Mouse (Mus musculus): ENCODE measurements around the gene Epha4.
A peak's percentile ranks its signal among the peaks of the same experiment; 100 is the strongest.

Epha4 gene

DNA sequence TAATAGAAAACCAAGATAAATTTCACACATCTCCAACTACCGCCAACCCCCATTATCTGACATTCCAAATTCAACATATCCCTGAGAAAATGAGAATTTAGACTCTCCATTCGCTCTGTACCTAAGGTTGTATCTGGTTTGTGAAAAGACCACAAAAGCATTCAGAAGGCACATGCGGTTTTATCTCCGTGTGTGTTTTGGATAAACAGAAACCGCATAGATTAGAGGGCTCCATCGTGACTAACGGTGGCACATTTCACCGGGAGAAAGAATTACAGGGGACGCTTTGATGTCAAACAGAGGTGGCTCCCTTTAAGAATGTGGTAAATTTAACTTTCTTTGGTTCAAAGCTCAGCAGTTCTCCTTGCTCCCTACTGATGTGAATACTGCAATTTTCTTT is 107.5 kb downstream of the Epha4 start:
- no peak for DNase-seq (ENCODE audit: low read depth, low spot score)

DNA sequence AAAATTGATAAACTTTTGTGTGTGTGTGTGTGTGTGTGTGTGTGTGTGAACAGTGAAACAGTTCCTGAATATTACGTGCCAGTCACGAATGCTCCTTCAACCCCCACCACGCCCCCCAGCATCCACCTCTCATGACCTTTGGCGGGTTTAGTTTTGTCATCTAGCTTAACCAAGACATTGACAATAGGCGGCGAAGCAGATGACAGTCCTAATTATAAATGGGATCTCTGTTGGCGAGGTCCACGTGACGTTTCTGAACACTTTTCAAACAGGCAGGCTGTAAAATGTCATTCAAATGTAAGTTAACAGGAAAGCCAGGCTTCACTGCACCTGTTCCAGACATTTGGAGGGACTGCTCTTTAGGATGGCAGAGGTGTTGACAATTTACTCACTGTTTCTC is 108.3 kb downstream of the Epha4 start:
- no peak for DNase-seq (ENCODE audit: low read depth, low spot score)

- peak; percentile 57 for DNase-seq (ENCODE audit: low read depth, low spot score)
Measured at GRCm38 (mm10) chr1:77404537-77404936, 110.4 kb downstream of the Epha4 start.

GRCm38 (mm10) chr1:77402942-77403341 is 111.9 kb downstream of the Epha4 start:
- DNase-seq (ENCODE audit: low read depth, low spot score) = no peak

DNA sequence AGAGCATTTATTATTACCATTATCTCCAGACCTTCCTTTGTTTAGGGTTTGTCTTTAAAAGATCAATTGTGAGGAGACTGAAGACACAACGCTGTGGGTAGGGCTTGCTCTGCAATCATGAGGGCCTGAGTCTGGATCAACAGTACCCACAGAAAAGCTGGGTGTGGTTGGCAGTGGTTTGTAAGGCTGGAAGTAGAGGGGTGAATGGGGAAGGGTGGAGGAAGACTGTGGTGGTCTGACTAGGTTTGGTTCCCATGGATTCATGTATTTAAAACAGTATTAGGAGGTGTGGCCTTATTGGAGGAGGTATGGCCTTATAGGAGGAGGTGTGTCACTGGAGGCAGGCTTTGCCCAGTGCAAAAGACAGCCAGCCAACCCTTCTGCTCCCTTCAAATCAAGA is 113.4 kb downstream of the Epha4 start:
- no peak for DNase-seq (ENCODE audit: low read depth, low spot score)

GRCm38 (mm10) chr1:77391590-77391989 is 123.3 kb downstream of the Epha4 start:
- no peak for DNase-seq (ENCODE audit: low read depth, low spot score)

- DNase-seq (ENCODE audit: low read depth, low spot score) = no peak
Measured at GRCm38 (mm10) chr1:77389069-77389468, 125.8 kb downstream of the Epha4 start.

- DNase-seq (ENCODE audit: low read depth, low spot score) = no peak
Measured at GRCm38 (mm10) chr1:77388556-77388955, 126.3 kb downstream of the Epha4 start.

DNA sequence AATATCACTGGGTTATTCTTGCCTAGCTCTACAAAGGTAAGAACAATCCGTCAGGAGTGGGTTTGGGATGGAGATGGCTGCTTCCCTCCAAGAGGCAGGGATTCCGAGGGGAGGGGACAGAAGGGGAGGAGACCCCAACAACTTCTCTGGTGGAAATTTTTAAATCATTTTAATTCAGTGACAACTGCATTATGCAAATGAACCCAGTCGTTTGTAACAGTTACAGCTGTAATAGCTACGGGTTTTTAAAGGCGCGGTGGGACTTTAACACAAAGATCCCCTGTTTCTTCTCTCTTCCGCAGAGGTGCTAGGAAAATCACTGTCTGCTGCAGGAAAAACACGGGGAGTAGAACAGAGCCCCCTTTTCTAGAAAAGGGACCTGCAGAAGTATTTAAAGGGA is 129.3 kb downstream of the Epha4 start:
- no peak for DNase-seq (ENCODE audit: low read depth, low spot score)

- DNase-seq (ENCODE audit: low read depth, low spot score) = peak; percentile 31
Measured at GRCm38 (mm10) chr1:77383466-77383865, 131.4 kb downstream of the Epha4 start.

DNA sequence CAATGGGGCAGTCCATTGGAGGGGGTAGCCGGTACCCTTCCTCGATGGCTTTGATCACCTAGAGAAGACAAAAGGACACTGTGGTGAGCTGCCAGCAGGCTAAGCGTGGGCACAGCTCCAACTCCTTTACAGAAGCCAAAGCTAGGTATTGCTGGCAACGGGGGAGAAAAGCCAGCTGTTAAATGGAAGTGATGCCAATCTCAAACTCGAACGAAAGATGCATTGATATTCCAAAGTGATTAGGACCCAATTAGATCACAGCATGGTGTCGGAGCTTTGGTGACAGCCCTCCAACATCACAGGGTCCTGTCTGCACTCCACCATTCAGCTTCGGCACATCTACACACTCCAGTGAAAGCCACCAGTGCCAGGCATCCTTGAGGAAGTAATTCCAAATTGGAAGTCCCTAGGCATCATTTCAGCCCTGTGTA is 137.3 kb downstream of the Epha4 start:
- no peak for DNase-seq (ENCODE audit: low read depth, low spot score)

- DNase-seq (ENCODE audit: low read depth, low spot score) = no peak
Measured at GRCm38 (mm10) chr1:77374054-77374453, 140.8 kb downstream of the Epha4 start.

GRCm38 (mm10) chr1:77370921-77371320 is 144.0 kb downstream of the Epha4 start:
- no peak for DNase-seq (ENCODE audit: low read depth, low spot score)

- no peak for DNase-seq (ENCODE audit: low read depth, low spot score)
Measured at GRCm38 (mm10) chr1:77369255-77369837, 145.5 kb downstream of the Epha4 start.

- no peak for DNase-seq (ENCODE audit: low read depth, low spot score)
Measured at GRCm38 (mm10) chr1:77365850-77366249, 149.0 kb downstream of the Epha4 start.

DNA sequence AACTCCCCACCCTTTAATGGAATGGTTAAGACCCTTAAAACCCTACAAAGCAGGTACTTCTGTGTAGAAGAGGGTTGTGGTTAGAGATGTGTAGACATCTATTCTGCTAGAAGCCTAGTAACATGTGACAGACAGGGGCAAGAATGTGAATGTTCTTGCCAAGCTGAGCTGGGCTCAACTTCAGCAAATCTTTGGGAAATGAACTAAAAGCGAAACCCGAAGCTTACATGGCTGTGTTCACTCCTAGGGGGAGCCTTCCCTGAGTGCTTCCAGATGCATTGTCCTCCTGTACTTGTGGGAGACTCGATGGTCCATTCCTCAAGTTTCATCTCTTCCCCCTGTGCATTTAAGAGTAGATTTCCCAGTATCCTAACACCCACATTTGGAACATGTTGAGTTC is 150.3 kb downstream of the Epha4 start:
- DNase-seq (ENCODE audit: low read depth, low spot score) = no peak

- DNase-seq (ENCODE audit: low read depth, low spot score) = no peak
Measured at GRCm38 (mm10) chr1:77363848-77364247, 151.0 kb downstream of the Epha4 start.

DNA sequence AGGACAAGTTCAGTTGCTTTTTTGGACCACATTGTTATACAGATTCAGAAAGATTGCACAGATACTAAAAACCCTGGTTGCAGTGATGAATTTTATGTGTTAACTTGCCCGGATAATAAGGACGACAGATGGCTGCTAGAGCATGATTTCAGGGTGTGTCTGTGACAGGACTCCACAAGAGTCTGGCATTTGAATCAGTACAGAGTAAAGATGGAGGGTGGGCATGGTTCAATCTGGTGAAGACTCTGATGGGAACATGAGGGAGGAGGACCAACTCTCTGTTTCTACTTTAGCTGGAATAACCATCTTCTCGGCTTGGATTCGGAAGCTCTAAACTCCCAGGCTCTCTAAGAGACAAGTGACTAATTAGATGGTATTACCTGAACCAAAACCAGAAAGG is 168.4 kb downstream of the Epha4 start:
- no peak for DNase-seq (ENCODE audit: low read depth, low spot score)

DNA sequence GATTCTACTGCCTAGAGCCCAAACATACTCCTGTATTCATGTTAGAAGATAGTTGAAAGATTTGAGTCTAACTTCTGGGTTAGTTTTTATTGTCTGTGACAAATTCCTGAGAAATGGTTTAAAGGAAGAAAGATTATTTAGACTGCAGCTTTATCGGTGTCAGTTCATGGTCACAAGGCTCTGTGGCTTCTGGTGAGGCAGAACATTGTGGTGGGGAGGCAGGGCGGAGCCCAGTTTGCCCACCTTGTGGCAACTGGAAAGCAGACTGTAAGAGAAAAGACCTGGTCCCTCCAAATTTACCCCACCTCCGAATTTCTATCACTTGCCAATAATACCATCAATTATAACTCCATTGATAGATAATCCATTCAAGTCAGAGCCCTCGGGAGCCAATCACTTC is 171.1 kb downstream of the Epha4 start:
- no peak for DNase-seq (ENCODE audit: low read depth, low spot score)

GRCm38 (mm10) chr1:77339701-77340100 is 175.2 kb downstream of the Epha4 start:
- DNase-seq (ENCODE audit: low read depth, low spot score) = no peak

DNA sequence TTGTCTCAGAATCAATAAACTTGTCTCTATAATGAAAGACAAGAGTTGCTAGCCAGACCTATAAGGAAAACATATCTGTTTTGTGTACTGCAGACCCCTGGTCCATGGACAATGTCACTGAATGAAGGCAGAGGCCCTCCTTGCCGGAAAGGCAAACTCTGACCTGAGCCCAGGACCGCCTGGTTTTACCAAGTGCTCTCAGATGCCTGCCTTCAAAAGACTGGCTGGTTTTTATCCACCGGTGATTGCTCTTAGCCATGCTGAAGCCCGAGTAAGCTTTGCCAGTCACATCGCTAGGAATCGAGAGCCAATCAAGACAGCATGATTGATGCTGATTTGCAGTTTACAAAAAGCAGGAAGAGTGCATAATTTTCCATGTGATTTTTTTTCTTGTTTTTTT is 176.5 kb downstream of the Epha4 start:
- no peak for DNase-seq (ENCODE audit: low read depth, low spot score)

- DNase-seq (ENCODE audit: low read depth, low spot score) = no peak
Measured at GRCm38 (mm10) chr1:77336937-77337336, 178.0 kb downstream of the Epha4 start.

DNA sequence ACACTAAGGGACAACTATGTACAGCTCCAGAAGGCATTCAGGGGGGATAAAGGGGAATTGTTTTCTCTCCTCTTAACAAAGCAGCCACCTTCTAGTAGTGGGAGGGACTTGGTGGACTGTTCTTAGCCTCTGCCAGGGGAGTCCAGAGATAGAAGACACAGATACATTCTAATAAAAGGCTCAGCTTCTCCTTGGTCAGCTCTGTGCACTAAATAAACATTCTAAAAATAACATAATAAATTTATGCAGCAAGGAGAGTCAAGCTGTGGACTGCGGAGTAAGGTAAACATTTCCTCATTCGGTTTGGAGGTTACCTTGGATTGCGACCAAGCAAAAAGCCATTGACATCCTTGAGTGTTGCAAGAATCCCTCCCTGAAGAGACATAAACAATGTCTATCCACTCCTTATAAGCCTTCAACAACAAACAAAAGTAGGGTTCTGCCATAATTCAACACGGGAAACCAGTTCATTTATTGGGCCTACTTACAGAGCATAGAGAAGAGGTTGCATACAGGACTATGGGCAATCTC is 196.2 kb downstream of the Epha4 start:
- DNase-seq (ENCODE audit: low read depth, low spot score) = no peak

Measured in mesoderm, embryonic 11.5 days (tissue).